Mouse (Mus musculus) bone marrow, adult 2 months (tissue): ENCODE measurements around the gene Rbpjl. TPM values are rescaled to one million over a fixed set of nuclear protein-coding genes. Genes with fewer than 3 reads are reported as not detected.

Experiments used
- H3K27ac ChIP-seq: fragments of 200-500 bp; 2 replicates; pipeline ENCODE4 v1.5.1; 2012; ENCODE audit warnings: low read depth, mild to moderate bottlenecking, control low read depth, inconsistent platforms, low read length; ENCODE audit not compliant: control insufficient read depth, poor library complexity, insufficient read depth
- H3K4me1 ChIP-seq: fragments of 200-500 bp; 2 replicates; pipeline ENCODE4 v1.6.1; 2011; ENCODE audit warnings: low read length; ENCODE audit not compliant: control insufficient read depth, insufficient read depth
- H3K4me3 ChIP-seq: fragments of 200-500 bp; replicated peaks from 2 replicates; pipeline ENCODE3; 2011; ENCODE audit warnings: mild to moderate bottlenecking, low read depth, low read length, control low read depth; ENCODE audit not compliant: control insufficient read depth
- CTCF ChIP-seq: fragments of 200-500 bp; IDR thresholded peaks from 2 replicates; pipeline ENCODE4 v1.5.1; 2011; ENCODE audit warnings: low read length, control low read depth; ENCODE audit not compliant: control insufficient read depth, insufficient read depth
- POLR2A ChIP-seq: fragments of 200-500 bp; IDR thresholded peaks from 2 replicates; pipeline ENCODE4 v1.6.1; 2011; ENCODE audit warnings: low read depth, mild to moderate bottlenecking, control low read depth, low read length, borderline replicate concordance; ENCODE audit not compliant: control insufficient read depth
- WGBS: fragments of 180-500 bp; shearing (Covaris S2); methylation state at CpG from one replicate; pipeline ENCODE4 v1.1.7; 2018; 5-methylcytosine and 5-hydroxymethylcytosine counted together
- polyA plus RNA-seq: library from polyadenylated mRNA; stranded (reverse); fragments of >200 nt; gene quantifications from 2 replicates; pipeline ENCODE4 v1.2.4, GENCODE M21; 2011; ENCODE audit warnings: low replicate concordance; ENCODE audit not compliant: missing spikeins, insufficient read depth, insufficient read length

The Rbpjl gene
- polyA plus RNA-seq, 1 experiment = not detected

- Histone ChIP-seq H3K4me1 (peaks cover 10% of the 10 kb centered on the region; the same call in 1 of the 2 replicates), H3K27ac (no peak overlapping the region), H3K4me3 (no peak overlapping the region)
- WGBS = 29% methylated on average over 6 of the region's 6 CpGs
- TF ChIP-seq CTCF = no peak
- no peak for TF ChIP-seq POLR2A
These were observed 34.3 kb upstream of the Rbpjl start for GRCm38 (mm10) chr2:164368620-164369105.

- 58% methylated on average over 3 of the region's 3 CpGs for WGBS
- Histone ChIP-seq H3K4me3 (no peak overlapping the region), H3K4me1 (peaks cover 8% of the 10 kb centered on the region), H3K27ac (no peak overlapping the region)
- TF ChIP-seq CTCF (no peak), POLR2A (no peak)
These were observed 31.6 kb upstream of the Rbpjl start for GRCm38 (mm10) chr2:164371371-164371770.

- WGBS = under 1% methylated on average over 3 of the region's 3 CpGs
- peak overlapping the region; percentile 75 for H3K27ac ChIP-seq
These were observed 30.4 kb upstream of the Rbpjl start for GRCm38 (mm10) chr2:164372408-164373053.

GRCm38 (mm10) chr2:164373187-164373586 lies 29.8 kb upstream of the Rbpjl start:
- TF ChIP-seq CTCF = no peak
- TF ChIP-seq POLR2A = no peak
- peak overlapping the region; percentile 80; the same call in 1 of the 2 replicates for H3K27ac ChIP-seq
- H3K4me1 ChIP-seq = peaks cover 7% of the 10 kb centered on the region
- H3K4me3 ChIP-seq = no peak overlapping the region
- WGBS = 11% methylated on average over 4 of the region's 4 CpGs

More at GRCm38 (mm10) chr2:164372408-164373053, 30.4 kb upstream of the Rbpjl start:
- Histone ChIP-seq H3K4me3 (no peak overlapping the region), H3K4me1 (peaks cover 7% of the 10 kb centered on the region)
- TF ChIP-seq CTCF (no peak), POLR2A (no peak)

GRCm38 (mm10) chr2:164377478-164378426 lies 25.2 kb upstream of the Rbpjl start:
- TF ChIP-seq POLR2A (no peak), CTCF (no peak)
- no peak overlapping the region for H3K4me3 ChIP-seq
- H3K27ac ChIP-seq = peak overlapping the region; percentile 75
- peaks cover 6% of the 10 kb centered on the region for H3K4me1 ChIP-seq
- WGBS = 65% methylated on average over 15 of the region's 15 CpGs

GRCm38 (mm10) chr2:164381726-164382125 lies 21.2 kb upstream of the Rbpjl start:
- Histone ChIP-seq H3K4me3 (no peak overlapping the region), H3K4me1 (peaks cover 4% of the 10 kb centered on the region; the same call in 1 of the 2 replicates), H3K27ac (no peak overlapping the region)
- TF ChIP-seq POLR2A (no peak), CTCF (peak; percentile 27; the same call in 1 of the 2 replicates)
- 80% methylated on average over 8 of the region's 8 CpGs for WGBS

- 24% methylated on average over 3 of the region's 3 CpGs for WGBS
- H3K4me3 ChIP-seq = no peak overlapping the region
- TF ChIP-seq POLR2A = no peak
- no peak for TF ChIP-seq CTCF
- H3K4me1 ChIP-seq = peaks cover 2% of the 10 kb centered on the region; the same call in 1 of the 2 replicates
- no peak overlapping the region for H3K27ac ChIP-seq
These were observed 20.0 kb upstream of the Rbpjl start for GRCm38 (mm10) chr2:164382971-164383370.

GRCm38 (mm10) chr2:164383656-164384399 lies 19.1 kb upstream of the Rbpjl start:
- WGBS = 22% methylated on average over 11 of the region's 11 CpGs
- TF ChIP-seq POLR2A (no peak), CTCF (no peak)
- Histone ChIP-seq H3K27ac (peak overlapping the region; percentile 65), H3K4me1 (peaks cover 2% of the 10 kb centered on the region; the same call in 1 of the 2 replicates), H3K4me3 (no peak overlapping the region)
